In the genomic region with DNA sequence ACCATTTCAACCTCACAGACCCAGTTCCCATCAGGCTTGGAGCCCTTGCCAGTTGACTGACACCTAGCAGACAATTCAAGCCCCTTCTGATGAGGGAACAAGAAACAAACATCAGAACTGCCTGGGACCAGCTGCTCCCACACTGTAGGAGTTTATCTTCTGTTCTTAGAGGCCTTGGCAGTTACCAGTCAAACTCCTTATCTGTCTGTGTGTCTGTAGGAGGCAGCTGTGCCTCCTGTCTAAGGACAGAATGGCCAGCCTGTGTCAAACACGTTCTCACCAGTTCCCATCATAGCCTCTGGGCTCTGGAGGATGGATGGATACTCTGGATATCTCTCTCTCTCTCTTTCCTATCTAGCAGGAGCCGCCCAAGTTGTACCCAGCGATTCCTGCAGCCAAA, we compare ENCODE assay signal across 19 mouse cellular contexts. TPM values are rescaled to one million over a fixed set of nuclear protein-coding genes. Genes with fewer than 3 reads are reported as not detected.
A peak's percentile ranks its signal among the peaks of the same experiment; 100 is the strongest.
DNase-seq lines count a peak whose midpoint lies in the region; ATAC-seq and TF ChIP-seq lines count a peak whose summit lies in the region.
"Not testable (repeated sequence)": the region's sequence is repeated elsewhere in the genome, so short reads cannot be mapped to it uniquely, and the experiment has no call there.
"Had no signal": no experiment of that assay in that cellular context is flagged by ENCODE, and none has a peak within 500 bp of the region (broad histone marks: within the 10 kb centered on the region; RNA-seq: fewer than 3 reads in every experiment).

No protein-coding gene starts in this region.

- H3K27me3 ChIP-seq in liver, embryonic 12.5 days (replicated peaks); liver, embryonic 14.5 days (ENCODE audit: control insufficient read depth, insufficient read depth, low read length); liver, embryonic 16.5 days (ENCODE audit: control insufficient read depth, insufficient read depth, low read depth, low read length): not testable (repeated sequence)

- not testable (repeated sequence) for H3K9me3 ChIP-seq in liver, embryonic 12.5 days (replicated peaks); liver, embryonic 14.5 days (ENCODE audit: control insufficient read depth, low read length); liver, embryonic 16.5 days (replicated peaks; ENCODE audit: control insufficient read depth, low read length)

- not testable (repeated sequence) for H3K9ac ChIP-seq in liver, embryonic 12.5 days; liver, embryonic 14.5 days (replicated peaks); liver, embryonic 16.5 days (ENCODE audit: low read depth, low read length)

- TF ChIP-seq EP300 in liver, embryonic 14.5 days (IDR thresholded peaks at IDR 0.05; ENCODE audit: low read depth): peak; percentile 52; the same call in 1 of the 2 replicates

- TF ChIP-seq CTCF in liver, embryonic 14.5 days (IDR thresholded peaks at IDR 0.05; ENCODE audit: low read depth): not testable (repeated sequence)

- 20% methylated on average over 3 of the region's 3 CpGs for WGBS in liver, embryonic 12.5 days (ENCODE audit: insufficient replicate concordance)
- whole genome bisulfite sequencing in liver, embryonic 14.5 days (ENCODE audit: insufficient replicate concordance): 12% methylated on average over 3 of the region's 3 CpGs
- 25% methylated on average over 3 of the region's 3 CpGs for WGBS in liver, embryonic 16.5 days (ENCODE audit: insufficient replicate concordance)

- H3K27ac ChIP-seq in liver, embryonic 12.5 days: peak overlapping the region; percentile 60; the same call in 1 of the 2 replicates
- H3K27ac ChIP-seq in liver, embryonic 14.5 days: not testable (repeated sequence)
- peak overlapping the region; percentile 59 for H3K27ac ChIP-seq in liver, embryonic 16.5 days (ENCODE audit: low read length)

- peaks cover 46% of the 10 kb centered on the region for H3K4me1 ChIP-seq in liver, embryonic 12.5 days
- H3K4me1 ChIP-seq in liver, embryonic 14.5 days (replicated peaks; ENCODE audit: control insufficient read depth in 2 of 2, insufficient read depth in 2 of 2, low read length in 1 of 2): peaks cover 2 to 21% of the 10 kb centered on the region in 2 experiments; a peak in 3 of 4 replicates
- H3K4me1 ChIP-seq in liver, embryonic 16.5 days (ENCODE audit: control insufficient read depth, low read depth, low read length): not testable (repeated sequence)

- peak overlapping the region; percentile 33; the same call in 1 of the 2 replicates for H3K4me2 ChIP-seq in liver, embryonic 12.5 days
- H3K4me2 ChIP-seq in liver, embryonic 14.5 days (ENCODE audit: low read depth): peak overlapping the region; percentile 8; the same call in 1 of the 2 replicates
- not testable (repeated sequence) for H3K4me2 ChIP-seq in liver, embryonic 16.5 days (ENCODE audit: low read depth, low read length)

- not testable (repeated sequence) for DNase-seq in liver, embryonic 14.5 days (ENCODE audit: low read depth in 3 of 3, low spot score in 3 of 3)
- peak; percentile 59 for DNase-seq in testis, postnatal 14 days (ENCODE audit: low spot score)

- not testable (repeated sequence) for H3K36me3 ChIP-seq in liver, embryonic 12.5 days; liver, embryonic 14.5 days (replicated peaks; ENCODE audit: control insufficient read depth, insufficient read depth, low read depth); liver, embryonic 16.5 days (ENCODE audit: control insufficient read depth, insufficient read depth)

- H3K4me3 ChIP-seq in liver, embryonic 12.5 days; liver, embryonic 14.5 days (ENCODE audit: insufficient read depth in 1 of 2, low read depth in 2 of 2, low read length in 2 of 2); liver, embryonic 16.5 days (ENCODE audit: low read depth, low read length): not testable (repeated sequence)

- ATAC-seq in common myeloid progenitor, adult 5-6 weeks (replicated peaks; ENCODE audit: low read depth, poor library complexity, severe bottlenecking): peak; percentile 75
- ATAC-seq in erythroid progenitor cell, adult 5-6 weeks (replicated peaks; ENCODE audit: low FRiP score, poor library complexity, severe bottlenecking): peak; percentile 47; the same call in 1 of the 2 replicates
- peak; percentile 90 for ATAC-seq in liver, embryonic 12.5 days
- peak; percentile 88 for ATAC-seq in liver, embryonic 14.5 days (ENCODE audit: insufficient read depth)
- ATAC-seq in liver, embryonic 16.5 days (ENCODE audit: low read depth): peak; percentile 87
- ATAC-seq in megakaryocyte progenitor cell, adult 5-6 weeks (replicated peaks; ENCODE audit: poor library complexity): peak; percentile 78

RNA-seq across cellular contexts. Expression of gene Dnmt3c, which starts 21.4 kb away (rescaled TPM):
- total RNA-seq in common myeloid progenitor, adult 5-6 weeks (2017): not detected in 2 replicates
- not detected in 2 replicates for total RNA-seq in erythroid progenitor cell, adult 5-6 weeks (2015; ENCODE audit: low replicate concordance)
- total RNA-seq in erythroid progenitor cell, adult 5-6 weeks (2017; ENCODE audit: low replicate concordance): 0.90 TPM in 1 of 2 replicates, not detected in the other
- 0.42 and 0.58 TPM in 2 replicates for polyA plus RNA-seq in liver, embryonic 12.5 days (2016; fragmentation: Nextera tagmentation; extraction: Ambion mirVana)
- polyA plus RNA-seq in liver, embryonic 14.5 days (2012; rRNA removed): 0.23 and 0.41 TPM in 2 replicates
- polyA plus RNA-seq in liver, embryonic 14.5 days (2014; fragmentation: Nextera tagmentation; extraction: Ambion mirVana): 0.45 and 0.50 TPM in 2 replicates
- 0.81 and 1.1 TPM in 2 replicates for polyA plus RNA-seq in liver, embryonic 16.5 days (2015; fragmentation: Nextera tagmentation; extraction: Ambion mirVana)
- total RNA-seq in megakaryocyte progenitor cell, adult 5-6 weeks (2015): 0.07 and 0.22 TPM in 2 replicates
- total RNA-seq in megakaryocyte progenitor cell, adult 5-6 weeks (2017): 0.20 TPM in 1 of 2 replicates, not detected in the other
- total RNA-seq: adrenal gland, adult 18-20 months; adrenal gland, adult 8-10 months; adrenal gland, postnatal 14 days; adrenal gland, postnatal 36 days had no signal
- polyA plus RNA-seq: activated CD4-positive, CD25-positive, alpha-beta regulatory T cell, adult 4 months; C2C12; embryonic facial prominence, embryonic 11.5 days; embryonic facial prominence, embryonic 13.5 days; embryonic facial prominence, embryonic 15.5 days; forebrain, embryonic 10.5 days; forebrain, embryonic 12.5 days; forebrain, embryonic 16.5 days had no signal

RNA-seq across cellular contexts. Expression of gene Mapre1, which starts 23.2 kb away (rescaled TPM):
- 190 and 224 TPM in 2 replicates for total RNA-seq in common myeloid progenitor, adult 5-6 weeks (2017)
- 75.0 and 109 TPM in 2 replicates for total RNA-seq in erythroid progenitor cell, adult 5-6 weeks (2015; ENCODE audit: low replicate concordance)
- total RNA-seq in erythroid progenitor cell, adult 5-6 weeks (2017; ENCODE audit: low replicate concordance): 87.6 and 151 TPM in 2 replicates
- polyA plus RNA-seq in liver, embryonic 12.5 days (2016; fragmentation: Nextera tagmentation; extraction: Ambion mirVana): 199 and 200 TPM in 2 replicates
- polyA plus RNA-seq in liver, embryonic 14.5 days (2012; rRNA removed): 10.0 and 14.3 TPM in 2 replicates
- 110 and 116 TPM in 2 replicates for polyA plus RNA-seq in liver, embryonic 14.5 days (2014; fragmentation: Nextera tagmentation; extraction: Ambion mirVana)
- polyA plus RNA-seq in liver, embryonic 16.5 days (2015; fragmentation: Nextera tagmentation; extraction: Ambion mirVana): 91.6 and 102 TPM in 2 replicates
- total RNA-seq in megakaryocyte progenitor cell, adult 5-6 weeks (2015): 121 and 132 TPM in 2 replicates
- total RNA-seq in megakaryocyte progenitor cell, adult 5-6 weeks (2017): 221 and 234 TPM in 2 replicates
